Mouse (Mus musculus): ENCODE measurements around the gene Grap2.
"Not testable (repeated sequence)": the region's sequence is repeated elsewhere in the genome, so short reads cannot be mapped to it uniquely, and the experiment has no call there.

Grap2 gene

DNA sequence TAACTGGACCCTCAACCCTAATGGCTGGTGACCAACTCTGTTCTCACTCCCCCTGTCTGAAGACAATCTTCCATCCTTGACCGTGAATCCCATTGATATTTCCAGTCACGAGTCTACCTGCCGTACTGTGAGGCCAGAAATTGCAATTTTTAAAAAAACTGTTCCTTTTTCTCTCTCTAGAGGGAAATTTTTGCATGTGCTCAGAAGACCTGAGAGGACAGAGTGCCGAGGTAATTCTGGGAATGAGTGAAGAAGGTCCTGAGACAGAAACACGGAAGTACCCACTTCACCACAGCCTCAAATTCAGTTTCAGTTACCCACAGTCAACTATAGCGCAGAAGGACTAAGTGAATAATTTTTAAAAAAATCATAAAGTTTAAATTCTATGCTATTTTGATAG is 5.7 kb upstream of the Grap2 start:
- no peak for DNase-seq (ENCODE audit: low read depth, low spot score)

- no peak for DNase-seq (ENCODE audit: low read depth, low spot score)
These were observed 5.3 kb upstream of the Grap2 start for GRCm38 (mm10) chr15:80567139-80567538.

- no peak for DNase-seq (ENCODE audit: low read depth, low spot score)
These were observed 4.7 kb upstream of the Grap2 start for GRCm38 (mm10) chr15:80567731-80568130.

DNA sequence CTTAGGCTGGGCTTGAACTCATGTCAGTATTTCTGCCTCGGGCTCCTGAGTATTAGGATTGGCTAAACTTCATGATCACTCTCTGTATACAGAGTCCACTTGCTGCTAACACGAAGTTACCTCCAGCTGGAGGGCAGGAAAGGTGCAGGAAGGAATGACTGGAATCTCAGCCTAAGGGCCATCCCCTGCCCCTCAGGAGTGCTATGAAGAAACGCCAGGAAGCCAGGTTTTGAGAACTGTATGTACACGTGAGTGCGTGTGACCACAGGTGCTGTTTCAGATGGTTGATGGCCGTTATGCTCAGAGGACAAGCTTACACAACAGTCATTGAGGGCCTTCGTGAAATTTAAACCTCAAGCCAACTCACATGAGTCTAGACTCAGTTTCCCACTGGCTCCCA is 3.2 kb upstream of the Grap2 start:
- no peak for DNase-seq (ENCODE audit: low read depth, low spot score)

DNA sequence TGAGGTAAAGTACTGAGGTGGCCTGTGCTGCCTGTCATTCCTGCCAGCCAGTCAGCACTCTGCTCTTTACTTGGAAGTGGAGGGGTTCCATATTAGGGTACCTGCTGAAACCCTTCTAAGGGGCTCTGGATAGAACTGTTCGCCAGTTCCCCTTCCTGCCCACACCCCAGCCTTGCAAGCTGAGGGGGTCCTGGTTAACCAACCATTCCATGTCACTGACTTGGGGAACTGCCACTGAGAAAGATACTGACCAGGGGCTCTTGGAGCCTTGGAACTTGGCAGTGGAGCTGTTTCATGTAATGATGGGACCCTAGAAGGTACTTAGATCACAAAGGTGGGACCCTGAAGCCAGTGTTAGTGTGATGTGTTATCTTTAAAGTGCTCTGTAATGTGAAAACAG is 2.2 kb upstream of the Grap2 start:
- no peak for DNase-seq (ENCODE audit: low read depth, low spot score)

- no peak for DNase-seq (ENCODE audit: low read depth, low spot score)
These were observed 783 bp upstream of the Grap2 start for GRCm38 (mm10) chr15:80571611-80572010.

DNA sequence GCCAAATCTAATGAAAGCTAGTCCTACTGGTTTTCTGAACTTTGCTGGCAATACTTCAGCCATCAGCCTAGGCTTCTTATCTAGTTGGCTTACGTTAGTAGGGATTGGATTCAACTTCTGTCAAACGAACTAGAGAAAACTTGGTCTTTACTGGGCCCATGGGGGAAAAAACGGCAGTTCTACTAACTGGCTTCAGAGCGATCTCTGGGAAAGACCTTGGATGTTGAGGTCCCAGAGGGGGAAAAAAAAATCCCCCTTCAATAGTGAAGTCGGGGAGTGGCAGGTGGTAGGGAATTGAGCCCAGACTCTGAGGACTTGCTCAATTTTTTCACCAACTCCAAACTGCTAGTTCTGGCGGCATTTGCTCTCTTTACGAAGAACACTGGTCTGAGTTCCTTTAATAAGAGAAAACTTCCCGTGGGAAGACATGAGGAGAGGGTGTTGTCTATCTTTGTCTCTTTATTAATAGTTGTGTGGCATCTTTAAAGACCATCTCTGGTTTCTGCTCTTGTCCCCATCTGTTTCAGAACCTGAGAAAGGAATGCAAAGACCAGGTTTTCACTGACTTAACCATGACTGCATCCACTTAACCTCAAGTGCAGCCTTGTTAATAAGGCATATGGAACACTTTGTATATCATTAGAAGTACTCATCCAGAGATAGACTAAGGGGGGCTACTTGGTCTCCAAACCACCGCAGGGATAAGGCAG is 572 bp downstream of the Grap2 start:
- DNase-seq (ENCODE audit: low read depth, low spot score), result no peak

DNA sequence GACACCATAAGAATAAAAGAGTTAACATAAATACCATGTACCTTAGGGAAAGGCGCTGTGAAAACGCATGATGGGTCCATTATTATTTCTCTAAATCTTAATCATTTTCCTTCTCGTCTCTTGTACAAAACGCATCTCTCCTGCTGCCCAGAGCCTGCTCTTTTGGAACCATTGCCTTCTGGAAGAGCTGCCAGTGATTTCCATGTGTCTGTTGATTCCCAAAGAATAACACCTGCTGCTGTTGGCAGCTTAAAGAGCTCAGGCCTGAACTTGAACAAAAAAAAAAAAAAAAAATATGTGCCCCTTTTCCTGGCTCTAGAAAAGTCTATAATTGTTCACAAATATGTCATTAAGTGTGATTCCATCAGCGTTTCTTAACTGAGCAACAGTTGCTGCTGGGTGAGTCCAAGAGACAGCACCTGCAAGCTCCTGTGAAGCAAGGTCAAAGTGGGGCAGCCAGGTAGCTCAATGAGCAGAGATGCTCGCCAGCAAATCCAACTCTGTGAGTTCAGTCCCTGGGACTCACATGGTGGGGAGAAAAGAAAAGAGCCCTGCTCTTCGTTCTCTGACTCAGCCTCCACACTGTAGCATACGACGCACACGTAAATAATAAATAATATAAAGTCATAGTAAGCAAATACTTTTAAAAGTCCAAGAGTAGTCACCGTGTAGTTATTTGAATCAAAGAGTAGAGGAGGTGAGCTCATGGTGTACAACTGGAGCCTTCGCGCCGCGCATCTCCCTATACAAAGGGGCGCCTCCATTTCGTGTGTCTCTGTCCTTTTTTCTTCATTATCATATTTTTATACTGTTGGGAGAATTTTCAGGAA is 2.0 kb downstream of the Grap2 start:
- DNase-seq (ENCODE audit: low read depth, low spot score), result no peak

DNA sequence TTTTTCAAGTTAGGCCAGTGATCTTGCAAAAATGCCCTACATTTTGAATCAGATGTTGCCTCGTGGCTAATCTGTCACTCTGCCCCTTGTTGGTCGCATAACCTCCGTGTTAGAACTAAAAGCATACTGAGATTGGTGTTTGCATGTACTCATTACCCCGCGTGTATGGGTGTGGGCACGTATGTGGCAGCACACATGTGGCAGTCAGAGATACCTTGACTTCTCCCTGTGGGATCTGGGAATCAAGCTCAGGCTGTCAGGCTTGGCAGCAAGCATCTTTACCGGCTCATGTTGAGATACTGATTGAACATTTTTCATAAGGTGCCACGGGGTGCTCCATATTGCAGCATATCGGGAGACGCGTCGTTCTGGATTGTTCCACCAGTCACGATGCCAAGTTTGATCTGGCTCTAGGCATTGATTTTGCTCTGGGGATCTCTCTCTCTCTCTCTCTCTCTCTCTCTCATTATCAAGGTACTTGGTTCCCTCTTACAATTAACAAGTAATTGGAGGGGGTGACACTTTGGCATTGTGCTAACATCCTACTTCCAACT is 3.5 kb downstream of the Grap2 start:
- DNase-seq (ENCODE audit: low read depth, low spot score), result no peak

DNA sequence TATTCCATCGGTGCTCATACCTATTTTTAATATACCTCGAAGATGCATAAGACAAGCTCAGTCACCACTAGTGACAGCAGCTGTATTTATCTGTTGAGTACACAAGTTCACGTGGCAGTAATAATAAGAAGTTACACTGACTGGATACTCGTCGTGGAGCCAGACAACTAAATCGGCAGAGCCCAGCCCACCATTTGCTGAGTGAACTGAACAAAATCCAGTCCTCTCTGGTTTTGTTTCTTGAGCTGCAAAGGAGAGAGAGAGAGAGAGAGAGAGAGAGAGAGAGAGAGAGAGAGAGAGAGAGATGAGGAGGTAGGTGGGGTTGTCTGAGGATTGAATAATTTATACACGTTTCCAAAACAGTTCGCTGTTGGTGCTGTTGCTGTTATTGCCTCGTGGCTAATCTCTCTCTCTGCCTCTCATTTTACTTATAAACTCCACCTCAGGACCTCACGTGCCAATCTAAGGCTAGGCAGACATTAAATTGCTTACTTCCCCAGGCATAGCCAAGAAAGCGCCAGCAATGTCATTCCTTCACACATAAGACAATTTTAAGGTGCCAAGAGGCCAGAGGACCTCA is 4.1 kb downstream of the Grap2 start:
- no peak for DNase-seq (ENCODE audit: low read depth, low spot score)

- DNase-seq (ENCODE audit: low read depth, low spot score), result no peak
These were observed 5.0 kb downstream of the Grap2 start for GRCm38 (mm10) chr15:80577166-80577960.

- no peak for DNase-seq (ENCODE audit: low read depth, low spot score)
These were observed 6.7 kb downstream of the Grap2 start for GRCm38 (mm10) chr15:80579121-80579520.

GRCm38 (mm10) chr15:80580585-80580984 is 8.2 kb downstream of the Grap2 start:
- not testable (repeated sequence) for DNase-seq (ENCODE audit: low read depth, low spot score)

- DNase-seq (ENCODE audit: low read depth, low spot score), result no peak
These were observed 10.4 kb downstream of the Grap2 start for GRCm38 (mm10) chr15:80582581-80583495.

DNA sequence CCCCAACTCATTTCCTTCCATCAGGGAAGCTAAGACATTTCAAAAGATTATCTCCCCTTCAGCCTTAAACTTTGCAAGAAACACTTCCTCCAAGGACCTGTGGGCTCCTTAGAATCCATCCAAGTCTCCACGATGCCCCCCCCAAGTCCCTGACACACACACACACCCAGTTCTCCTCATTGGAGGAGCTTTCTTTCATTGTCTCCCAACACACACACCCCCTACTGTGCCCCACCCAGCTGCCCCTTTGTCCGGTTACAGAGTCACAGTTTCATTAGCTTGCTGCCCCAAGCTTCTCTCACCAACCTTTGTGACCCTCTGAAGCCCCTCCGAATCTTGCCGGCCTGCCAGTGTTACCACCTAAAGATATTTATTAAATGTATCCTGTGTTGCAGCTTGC is 13.9 kb downstream of the Grap2 start:
- DNase-seq (ENCODE audit: low read depth, low spot score), result no peak

- no peak for DNase-seq (ENCODE audit: low read depth, low spot score)
These were observed 18.2 kb downstream of the Grap2 start for GRCm38 (mm10) chr15:80590641-80591040.

DNA sequence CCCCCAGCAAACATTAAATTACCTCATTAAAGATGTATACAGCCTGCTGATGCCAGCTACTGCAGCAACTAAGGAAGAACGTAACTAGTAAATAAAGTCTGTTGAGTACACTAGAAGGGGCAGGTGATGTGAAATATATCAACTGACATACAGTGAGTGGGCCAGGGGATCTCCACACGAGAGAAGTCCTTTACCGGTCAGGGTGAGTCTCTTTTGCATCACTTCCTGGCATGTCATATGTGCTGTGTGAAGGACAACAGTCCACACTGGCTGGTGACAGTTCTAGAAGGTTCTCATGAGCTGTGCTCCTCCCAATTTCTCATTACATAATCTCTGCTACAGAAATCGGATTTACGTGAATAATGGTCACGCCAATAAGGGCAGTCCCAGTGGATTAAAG is 20.3 kb downstream of the Grap2 start:
- no peak for DNase-seq (ENCODE audit: low read depth, low spot score)

DNA sequence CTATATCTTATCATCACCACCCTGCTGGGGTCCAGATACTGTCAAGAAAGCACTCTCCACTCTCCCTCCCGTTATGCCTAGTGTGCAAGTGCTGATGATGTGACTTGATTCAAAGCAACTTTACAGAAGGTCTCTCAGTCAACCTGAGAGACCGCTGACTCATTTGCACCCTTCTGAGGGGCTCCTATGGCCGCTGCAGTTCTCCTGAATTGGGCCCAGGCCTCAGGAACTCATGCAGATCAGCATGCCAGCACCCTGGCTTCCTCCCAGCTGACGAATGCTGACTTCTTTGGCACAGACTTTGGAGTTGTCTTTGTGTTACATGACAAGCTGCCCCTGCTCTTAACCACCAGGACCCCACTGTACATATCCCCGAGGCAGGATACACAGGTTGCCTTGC is 21.5 kb downstream of the Grap2 start:
- no peak for DNase-seq (ENCODE audit: low read depth, low spot score)

- DNase-seq (ENCODE audit: low read depth, low spot score), result no peak
These were observed 26.4 kb downstream of the Grap2 start for GRCm38 (mm10) chr15:80598750-80599149.

DNA sequence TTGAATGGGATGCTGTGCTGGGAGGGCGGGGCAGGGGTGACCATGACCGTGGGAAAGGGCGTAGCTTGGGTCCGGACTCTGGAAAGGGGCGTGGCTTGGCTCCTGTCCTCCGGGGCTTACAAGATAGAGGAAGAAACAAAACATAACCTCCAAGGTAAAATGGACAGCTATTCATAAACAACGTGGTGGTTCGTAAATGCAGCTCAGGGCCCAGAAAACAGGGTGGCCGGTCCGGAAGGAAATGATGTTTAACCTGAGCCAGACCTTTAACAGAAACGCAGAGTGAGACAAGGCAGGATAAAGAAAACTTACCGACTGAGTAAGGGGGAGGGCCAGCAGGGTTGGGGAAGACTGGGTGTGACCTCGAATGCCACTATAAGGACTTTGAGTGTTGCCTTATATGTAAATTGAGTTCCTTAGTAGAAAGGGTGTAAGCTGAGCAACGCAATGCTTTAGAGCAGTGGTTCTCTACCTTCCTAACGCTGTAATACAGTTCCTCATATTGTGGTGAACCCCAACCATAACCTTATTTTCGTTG is 26.9 kb downstream of the Grap2 start:
- DNase-seq (ENCODE audit: low read depth, low spot score), result no peak
